Mouse (Mus musculus) brown adipose tissue, adult 24 weeks (tissue): ENCODE measurements around the gene Sccpdh. TPM values are rescaled to one million over a fixed set of nuclear protein-coding genes. Genes with fewer than 3 reads are reported as not detected.
"Not testable (repeated sequence)": the region's sequence is repeated elsewhere in the genome, so short reads cannot be mapped to it uniquely, and the experiment has no call there.

Experiments used
- H3K27ac ChIP-seq: fragments of 200-500 bp; replicated peaks from 2 replicates; pipeline ENCODE4 v1.5.1; 2012; ENCODE audit warnings: low read depth, mild to moderate bottlenecking, low read length
- H3K4me1 ChIP-seq: fragments of 200-500 bp; 2 replicates; pipeline ENCODE4 v1.6.1; 2012; ENCODE audit warnings: low read length, mixed read lengths; ENCODE audit not compliant: control insufficient read depth, insufficient read depth, insufficient read length
- H3K4me3 ChIP-seq: fragments of 200-500 bp; 2 replicates; pipeline ENCODE4 v1.5.1; 2012; ENCODE audit warnings: low read depth, mild to moderate bottlenecking, low read length, moderate library complexity; ENCODE audit not compliant: insufficient read depth
- polyA plus RNA-seq: library from polyadenylated mRNA; stranded (reverse); fragments of >200 nt; gene quantifications from 2 replicates; pipeline ENCODE4 v1.2.4, GENCODE M21; 2012; ENCODE audit not compliant: missing spikeins, insufficient read depth, insufficient read length

The Sccpdh gene
- polyA plus RNA-seq, 1 experiment: 37.2 TPM

DNA sequence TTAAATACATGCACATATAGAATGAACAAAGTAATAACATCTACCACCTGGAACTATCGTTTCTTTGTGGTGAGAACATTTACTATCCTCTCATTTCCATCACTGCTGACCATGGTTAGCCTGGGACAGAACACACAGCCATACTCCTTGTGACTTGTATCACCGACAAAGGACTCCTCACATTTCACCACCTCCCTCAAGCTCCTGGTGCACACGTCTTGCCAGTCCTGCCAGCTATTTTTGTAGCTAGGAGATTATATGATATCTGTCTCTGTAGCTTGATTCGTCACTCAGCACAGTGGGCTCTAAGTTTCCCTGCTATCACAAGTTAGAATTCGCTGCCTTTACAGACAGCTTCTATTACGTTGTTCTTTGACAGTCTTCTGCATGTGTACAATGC is 20.4 kb downstream of the Sccpdh start:
- H3K27ac ChIP-seq: no peak overlapping the region
- no peak overlapping the region for H3K4me3 ChIP-seq
- H3K4me1 ChIP-seq: no peaks in the 10 kb centered on the region

GRCm38 (mm10) chr1:179688914-179689313 is 20.9 kb downstream of the Sccpdh start:
- Histone ChIP-seq H3K4me1 (no peaks in the 10 kb centered on the region), H3K27ac (no peak overlapping the region), H3K4me3 (no peak overlapping the region)

GRCm38 (mm10) chr1:179689479-179689878 is 21.5 kb downstream of the Sccpdh start:
- H3K4me1 ChIP-seq: no peaks in the 10 kb centered on the region
- H3K4me3 ChIP-seq: no peak overlapping the region
- H3K27ac ChIP-seq: no peak overlapping the region

- H3K27ac ChIP-seq: no peak overlapping the region
- no peaks in the 10 kb centered on the region for H3K4me1 ChIP-seq
- no peak overlapping the region for H3K4me3 ChIP-seq
Measured at GRCm38 (mm10) chr1:179704150-179704549, 36.1 kb downstream of the Sccpdh start.

GRCm38 (mm10) chr1:179705154-179705553 is 37.1 kb downstream of the Sccpdh start:
- Histone ChIP-seq H3K4me3 (no peak overlapping the region), H3K27ac (no peak overlapping the region), H3K4me1 (no peaks in the 10 kb centered on the region)

DNA sequence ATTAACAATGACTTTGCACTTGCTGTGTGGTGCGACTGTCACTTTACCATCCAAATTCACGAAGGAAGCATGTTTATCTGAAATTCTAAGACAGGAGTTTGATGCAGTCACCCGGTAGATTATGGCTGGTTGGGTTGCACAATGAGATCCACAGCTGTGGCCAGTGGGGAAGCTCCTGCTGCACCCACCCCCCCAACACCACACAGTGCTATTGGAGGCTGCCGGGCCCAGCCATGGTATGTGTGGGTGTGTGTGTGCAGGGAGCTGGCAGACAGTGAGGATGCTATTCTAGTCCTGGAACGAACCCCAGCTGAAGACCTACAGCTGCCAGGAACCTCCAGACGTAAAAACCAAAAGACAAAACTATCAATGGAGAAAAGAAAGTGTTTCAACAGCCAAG is 41.4 kb downstream of the Sccpdh start:
- no peak overlapping the region for H3K27ac ChIP-seq
- no peak overlapping the region for H3K4me3 ChIP-seq
- no peaks in the 10 kb centered on the region for H3K4me1 ChIP-seq

DNA sequence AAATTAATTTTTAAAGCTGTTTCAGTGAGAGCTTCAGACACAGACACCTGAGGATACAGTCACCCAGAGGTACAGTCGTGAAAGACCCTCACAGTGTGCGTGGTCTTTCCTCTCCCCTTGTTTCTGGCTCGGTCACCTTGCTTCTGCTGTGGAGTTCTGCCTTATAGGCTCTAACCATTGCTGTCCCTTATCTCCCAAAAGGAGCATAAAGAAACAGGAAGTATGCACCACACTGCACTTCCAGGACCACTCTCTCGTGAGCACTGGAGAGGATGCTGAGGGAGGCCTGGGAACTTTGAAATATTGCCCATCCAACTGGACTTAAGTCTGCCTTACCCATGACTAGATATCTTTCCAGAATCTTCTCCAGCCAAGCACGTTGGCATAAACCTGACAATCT is 42.7 kb downstream of the Sccpdh start:
- Histone ChIP-seq H3K4me1 (no peaks in the 10 kb centered on the region), H3K27ac (no peak overlapping the region), H3K4me3 (no peak overlapping the region)

- Histone ChIP-seq H3K4me1 (no peaks in the 10 kb centered on the region), H3K4me3 (no peak overlapping the region), H3K27ac (no peak overlapping the region)
Measured at GRCm38 (mm10) chr1:179712658-179713057, 44.6 kb downstream of the Sccpdh start.

GRCm38 (mm10) chr1:179713367-179713766 is 45.4 kb downstream of the Sccpdh start:
- no peaks in the 10 kb centered on the region for H3K4me1 ChIP-seq
- no peak overlapping the region for H3K27ac ChIP-seq
- no peak overlapping the region for H3K4me3 ChIP-seq

GRCm38 (mm10) chr1:179715289-179715688 is 47.3 kb downstream of the Sccpdh start:
- H3K4me3 ChIP-seq, H3K4me1 ChIP-seq, H3K27ac ChIP-seq: not testable (repeated sequence)

DNA sequence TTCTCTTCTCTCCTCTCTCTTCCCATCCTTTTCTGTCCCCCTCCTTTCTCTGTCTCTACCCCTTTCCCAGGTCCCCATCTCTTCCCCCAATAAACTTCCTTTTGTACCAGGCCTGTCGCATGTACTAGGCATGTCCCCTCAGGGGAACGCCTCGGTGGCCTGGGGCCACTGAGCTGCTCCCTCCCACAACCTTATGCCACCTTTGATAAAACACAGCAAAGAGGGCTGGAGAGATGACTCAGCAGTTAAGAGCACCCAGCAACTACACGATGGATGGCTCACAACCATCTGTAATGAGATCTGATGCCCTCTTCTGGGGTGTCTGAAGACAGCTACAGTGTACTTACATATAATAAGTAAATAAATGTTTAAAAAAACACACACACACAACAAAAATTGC is 47.8 kb downstream of the Sccpdh start:
- Histone ChIP-seq H3K4me1 (no peaks in the 10 kb centered on the region), H3K27ac (no peak overlapping the region), H3K4me3 (no peak overlapping the region)

GRCm38 (mm10) chr1:179722811-179723469 is 54.9 kb downstream of the Sccpdh start:
- Histone ChIP-seq H3K27ac (no peak overlapping the region), H3K4me1 (no peaks in the 10 kb centered on the region), H3K4me3 (no peak overlapping the region)

GRCm38 (mm10) chr1:179728661-179729060 is 60.7 kb downstream of the Sccpdh start:
- Histone ChIP-seq H3K4me1 (no peaks in the 10 kb centered on the region), H3K27ac (no peak overlapping the region), H3K4me3 (no peak overlapping the region)

GRCm38 (mm10) chr1:179731391-179731790 is 63.4 kb downstream of the Sccpdh start:
- H3K4me3 ChIP-seq: no peak overlapping the region
- H3K27ac ChIP-seq: no peak overlapping the region
- no peaks in the 10 kb centered on the region for H3K4me1 ChIP-seq

GRCm38 (mm10) chr1:179734500-179735474 is 66.8 kb downstream of the Sccpdh start:
- Histone ChIP-seq H3K4me3 (no peak overlapping the region), H3K27ac (no peak overlapping the region), H3K4me1 (no peaks in the 10 kb centered on the region)

DNA sequence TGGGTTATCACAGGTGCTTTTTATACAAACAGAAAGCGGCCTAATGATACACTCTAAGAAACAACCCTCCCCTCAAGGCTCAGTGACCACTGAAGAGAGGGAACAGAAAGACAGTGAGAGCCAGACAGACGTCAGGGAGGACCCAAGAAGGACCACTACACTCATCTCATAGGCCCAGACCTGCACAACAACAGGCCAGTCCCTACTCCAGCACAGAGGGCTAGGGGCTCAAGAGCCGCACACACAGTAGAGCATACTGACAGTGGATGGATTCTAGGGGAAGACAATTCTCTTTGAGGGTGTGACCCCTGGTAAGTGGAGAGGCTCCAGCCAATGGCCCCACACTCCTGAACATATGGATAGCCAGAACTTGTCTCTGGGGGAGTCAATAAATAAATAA is 68.5 kb downstream of the Sccpdh start:
- no peaks in the 10 kb centered on the region for H3K4me1 ChIP-seq
- no peak overlapping the region for H3K27ac ChIP-seq
- H3K4me3 ChIP-seq: no peak overlapping the region
